24 mouse cellular contexts compared by ENCODE assay signal in genomic region chr3:135304566-135304965, GRCm38 (mm10). TPM values are rescaled to one million over a fixed set of nuclear protein-coding genes. Genes with fewer than 3 reads are reported as not detected.
DNase-seq lines count a peak whose midpoint lies in the region; ATAC-seq lines count a peak whose summit lies in the region.
"Had no signal": no experiment of that assay in that cellular context is flagged by ENCODE, and none has a peak within 500 bp of the region (broad histone marks: within the 10 kb centered on the region; RNA-seq: fewer than 3 reads in every experiment).

No protein-coding gene starts in this region.

- H3K9me3 ChIP-seq in embryonic facial prominence, embryonic 11.5 days (replicated peaks; ENCODE audit: control insufficient read depth, low read length): no peaks in the 10 kb centered on the region
- no peaks in the 10 kb centered on the region for H3K9me3 ChIP-seq in embryonic facial prominence, embryonic 10.5 days
- H3K9me3 ChIP-seq in hindbrain, embryonic 12.5 days (replicated peaks): no peaks in the 10 kb centered on the region
- no peaks in the 10 kb centered on the region for H3K9me3 ChIP-seq in hindbrain, embryonic 14.5 days (ENCODE audit: control insufficient read depth, low read length)
- H3K9me3 ChIP-seq in neural tube, embryonic 11.5 days (ENCODE audit: control insufficient read depth, low read length): no peaks in the 10 kb centered on the region
- H3K9me3 ChIP-seq: heart, embryonic 13.5 days; limb, embryonic 13.5 days; liver, embryonic 13.5 days; lung, embryonic 15.5 days; neural tube, embryonic 15.5 days; stomach, embryonic 15.5 days had no signal

- no peak overlapping the region for H3K4me3 ChIP-seq in embryonic facial prominence, embryonic 11.5 days (ENCODE audit: low read depth, low read length)
- H3K4me3 ChIP-seq in embryonic facial prominence, embryonic 10.5 days: no peak overlapping the region
- H3K4me3 ChIP-seq in hindbrain, embryonic 12.5 days: no peak overlapping the region
- no peak overlapping the region for H3K4me3 ChIP-seq in hindbrain, embryonic 14.5 days (replicated peaks; ENCODE audit: low read length)
- no peak overlapping the region for H3K4me3 ChIP-seq in neural tube, embryonic 11.5 days (ENCODE audit: low read depth, low read length)
- H3K4me3 ChIP-seq: heart, embryonic 13.5 days; limb, embryonic 13.5 days; liver, embryonic 13.5 days; lung, embryonic 15.5 days; neural tube, embryonic 15.5 days; stomach, embryonic 15.5 days had no signal

- no peaks in the 10 kb centered on the region for H3K36me3 ChIP-seq in embryonic facial prominence, embryonic 11.5 days (replicated peaks; ENCODE audit: control insufficient read depth, insufficient read depth, low read depth, low read length)
- H3K36me3 ChIP-seq in embryonic facial prominence, embryonic 10.5 days (replicated peaks): no peaks in the 10 kb centered on the region
- no peaks in the 10 kb centered on the region for H3K36me3 ChIP-seq in hindbrain, embryonic 12.5 days
- H3K36me3 ChIP-seq in hindbrain, embryonic 14.5 days (replicated peaks; ENCODE audit: control insufficient read depth, insufficient read depth): no peaks in the 10 kb centered on the region
- H3K36me3 ChIP-seq in neural tube, embryonic 11.5 days (ENCODE audit: control insufficient read depth, insufficient read depth, low read length): no peaks in the 10 kb centered on the region
- H3K36me3 ChIP-seq: heart, embryonic 13.5 days; limb, embryonic 13.5 days; liver, embryonic 13.5 days; lung, embryonic 15.5 days; neural tube, embryonic 15.5 days; stomach, embryonic 15.5 days had no signal

- H3K27ac ChIP-seq in embryonic facial prominence, embryonic 11.5 days (replicated peaks; ENCODE audit: low read depth, low read length): no peak overlapping the region
- H3K27ac ChIP-seq in embryonic facial prominence, embryonic 10.5 days (replicated peaks): no peak overlapping the region
- no peak overlapping the region for H3K27ac ChIP-seq in hindbrain, embryonic 12.5 days
- no peak overlapping the region for H3K27ac ChIP-seq in hindbrain, embryonic 14.5 days
- H3K27ac ChIP-seq in neural tube, embryonic 11.5 days (ENCODE audit: low read depth, low read length): no peak overlapping the region
- H3K27ac ChIP-seq: heart, embryonic 13.5 days; limb, embryonic 13.5 days; liver, embryonic 13.5 days; lung, embryonic 15.5 days; neural tube, embryonic 15.5 days; stomach, embryonic 15.5 days had no signal

- 14% methylated on average over 9 of the region's 9 CpGs for WGBS in embryonic facial prominence, embryonic 11.5 days
- 17% methylated on average over 9 of the region's 9 CpGs for WGBS in embryonic facial prominence, embryonic 10.5 days
- 10% methylated on average over 9 of the region's 9 CpGs for WGBS in hindbrain, embryonic 12.5 days
- WGBS in hindbrain, embryonic 14.5 days: 10% methylated on average over 9 of the region's 9 CpGs
- 20% methylated on average over 9 of the region's 9 CpGs for WGBS in neural tube, embryonic 11.5 days

- H3K27me3 ChIP-seq in embryonic facial prominence, embryonic 11.5 days (ENCODE audit: control insufficient read depth, insufficient read depth, low read length): no peaks in the 10 kb centered on the region
- H3K27me3 ChIP-seq in embryonic facial prominence, embryonic 10.5 days (replicated peaks; ENCODE audit: low read depth, poor library complexity, severe bottlenecking): peaks cover 20% of the 10 kb centered on the region
- peaks cover 2% of the 10 kb centered on the region; the same call in 1 of the 2 replicates for H3K27me3 ChIP-seq in hindbrain, embryonic 12.5 days
- H3K27me3 ChIP-seq in hindbrain, embryonic 14.5 days (ENCODE audit: control insufficient read depth, insufficient read depth, low read length): no peaks in the 10 kb centered on the region
- H3K27me3 ChIP-seq in neural tube, embryonic 11.5 days (ENCODE audit: control insufficient read depth, insufficient read depth, low read length): no peaks in the 10 kb centered on the region
- H3K27me3 ChIP-seq: limb, embryonic 13.5 days; liver, embryonic 13.5 days; lung, embryonic 15.5 days; stomach, embryonic 15.5 days had no signal

- no peaks in the 10 kb centered on the region; the same call in 1 of the 2 replicates for H3K4me1 ChIP-seq in embryonic facial prominence, embryonic 11.5 days (ENCODE audit: control insufficient read depth, insufficient read depth, low read length)
- peaks cover 35% of the 10 kb centered on the region for H3K4me1 ChIP-seq in embryonic facial prominence, embryonic 10.5 days
- peaks cover 22% of the 10 kb centered on the region for H3K4me1 ChIP-seq in hindbrain, embryonic 12.5 days
- H3K4me1 ChIP-seq in hindbrain, embryonic 14.5 days (replicated peaks; ENCODE audit: control insufficient read depth, insufficient read depth, low read length): peaks cover 13% of the 10 kb centered on the region; the same call in 1 of the 2 replicates
- H3K4me1 ChIP-seq in neural tube, embryonic 11.5 days (ENCODE audit: control insufficient read depth, insufficient read depth, low read length): no peaks in the 10 kb centered on the region; the same call in 1 of the 2 replicates
- H3K4me1 ChIP-seq: heart, embryonic 13.5 days; limb, embryonic 13.5 days had no signal

- H3K4me2 ChIP-seq in embryonic facial prominence, embryonic 11.5 days (ENCODE audit: low read depth, low read length): no peak overlapping the region; the same call in 1 of the 2 replicates
- no peak overlapping the region for H3K4me2 ChIP-seq in hindbrain, embryonic 12.5 days (replicated peaks)
- no peak overlapping the region for H3K4me2 ChIP-seq in hindbrain, embryonic 14.5 days (replicated peaks)
- peak overlapping the region; percentile 12; the same call in 1 of the 2 replicates for H3K4me2 ChIP-seq in neural tube, embryonic 11.5 days (ENCODE audit: low read depth)
- H3K4me2 ChIP-seq: heart, embryonic 13.5 days; limb, embryonic 13.5 days; liver, embryonic 13.5 days; lung, embryonic 15.5 days; neural tube, embryonic 15.5 days; stomach, embryonic 15.5 days had no signal

- ATAC-seq in embryonic facial prominence, embryonic 11.5 days (replicated peaks; ENCODE audit: insufficient number of reproducible peaks, low FRiP score, low TSS enrichment, low read depth): no peak
- ATAC-seq in hindbrain, embryonic 12.5 days (ENCODE audit: low FRiP score): peak; percentile 36; the same call in 1 of the 2 replicates
- no peak for ATAC-seq in hindbrain, embryonic 14.5 days (ENCODE audit: low FRiP score)
- no peak for ATAC-seq in neural tube, embryonic 11.5 days (ENCODE audit: insufficient read depth, low FRiP score, low TSS enrichment)
- ATAC-seq: inflammation-experienced regulatory T-cells, adult 6 months had no signal

- H3K9ac ChIP-seq in embryonic facial prominence, embryonic 11.5 days (replicated peaks; ENCODE audit: low read length): no peak overlapping the region
- no peak overlapping the region for H3K9ac ChIP-seq in hindbrain, embryonic 12.5 days
- H3K9ac ChIP-seq in hindbrain, embryonic 14.5 days: no peak overlapping the region
- H3K9ac ChIP-seq in neural tube, embryonic 11.5 days (ENCODE audit: low read length): no peak overlapping the region
- H3K9ac ChIP-seq: heart, embryonic 13.5 days; limb, embryonic 13.5 days; liver, embryonic 13.5 days; lung, embryonic 15.5 days; neural tube, embryonic 15.5 days; stomach, embryonic 15.5 days had no signal

- peak; percentile 41 for DNase-seq in embryonic facial prominence, embryonic 11.5 days (ENCODE audit: low spot score)
- DNase-seq in embryonic facial prominence, embryonic 10.5 days (ENCODE audit: low spot score): no peak
- DNase-seq in hindbrain, embryonic 14.5 days (ENCODE audit: low spot score): no peak
- DNase-seq in neural tube, embryonic 11.5 days (ENCODE audit: low spot score): no peak
- no peak for DNase-seq in neural tube, embryonic 10.5 days (ENCODE audit: extremely low spot score, low spot score)
- no peak for DNase-seq in frontal cortex, postnatal 36 days (ENCODE audit: low spot score in 2 of 2)
- DNase-seq in cerebellum, adult 9-10 months: no peak
- DNase-seq: adrenal gland, adult 8-10 months; cerebellum, adult 9-11 months; gastrocnemius, postnatal 10 days; heart, adult 18-20 months; kidney, adult 2 months; kidney, postnatal 10 days; liver, embryonic 13.5 days; right cerebral cortex, postnatal 25 days; thymus, adult 18-20 months had no signal

RNA-seq across cellular contexts. Expression of gene Slc9b2, which starts 2.9 kb away (rescaled TPM):
- 3.5 and 5.5 TPM in 2 replicates for polyA plus RNA-seq in embryonic facial prominence, embryonic 11.5 days (2014; fragmentation: Nextera tagmentation; extraction: Ambion mirVana)
- 3.0 and 3.8 TPM in 2 replicates for polyA plus RNA-seq in embryonic facial prominence, embryonic 10.5 days (2016; fragmentation: Nextera tagmentation; extraction: Ambion mirVana)
- polyA plus RNA-seq in hindbrain, embryonic 12.5 days (2016; fragmentation: Nextera tagmentation; extraction: Ambion mirVana): 1.3 and 1.9 TPM in 2 replicates
- 1.8 and 2.9 TPM in 2 replicates for polyA plus RNA-seq in hindbrain, embryonic 14.5 days (2014; fragmentation: Nextera tagmentation; extraction: Ambion mirVana)
- polyA plus RNA-seq in neural tube, embryonic 11.5 days (2014; fragmentation: Nextera tagmentation; extraction: Ambion mirVana): 2.0 and 2.5 TPM in 2 replicates

RNA-seq across cellular contexts. Expression of gene Bdh2, which starts 23.5 kb away (rescaled TPM):
- 14.7 and 16.8 TPM in 2 replicates for polyA plus RNA-seq in embryonic facial prominence, embryonic 11.5 days (2014; fragmentation: Nextera tagmentation; extraction: Ambion mirVana)
- 9.7 and 10.3 TPM in 2 replicates for polyA plus RNA-seq in embryonic facial prominence, embryonic 10.5 days (2016; fragmentation: Nextera tagmentation; extraction: Ambion mirVana)
- polyA plus RNA-seq in hindbrain, embryonic 12.5 days (2016; fragmentation: Nextera tagmentation; extraction: Ambion mirVana): 5.6 and 7.2 TPM in 2 replicates
- polyA plus RNA-seq in hindbrain, embryonic 14.5 days (2014; fragmentation: Nextera tagmentation; extraction: Ambion mirVana): 4.6 and 5.5 TPM in 2 replicates
- polyA plus RNA-seq in neural tube, embryonic 11.5 days (2014; fragmentation: Nextera tagmentation; extraction: Ambion mirVana): 5.2 and 6.9 TPM in 2 replicates

RNA-seq across cellular contexts. Expression of gene Slc9b1, which starts 43.3 kb away (rescaled TPM):
- 0.63 TPM in 1 of 2 replicates, not detected in the other for polyA plus RNA-seq in embryonic facial prominence, embryonic 11.5 days (2014; fragmentation: Nextera tagmentation; extraction: Ambion mirVana)
- polyA plus RNA-seq in embryonic facial prominence, embryonic 10.5 days (2016; fragmentation: Nextera tagmentation; extraction: Ambion mirVana): 0.62 TPM in 1 of 2 replicates, not detected in the other
- polyA plus RNA-seq in hindbrain, embryonic 12.5 days (2016; fragmentation: Nextera tagmentation; extraction: Ambion mirVana): not detected in 2 replicates
- 0.16 and 0.37 TPM in 2 replicates for polyA plus RNA-seq in hindbrain, embryonic 14.5 days (2014; fragmentation: Nextera tagmentation; extraction: Ambion mirVana)
- polyA plus RNA-seq in neural tube, embryonic 11.5 days (2014; fragmentation: Nextera tagmentation; extraction: Ambion mirVana): 0.17 TPM in 1 of 2 replicates, not detected in the other
- polyA plus RNA-seq: heart, embryonic 13.5 days; liver, embryonic 13.5 days; spleen, adult 2 months had no signal
